Mouse (Mus musculus): ENCODE data around the gene Fstl5. TPM values are rescaled to one million over a fixed set of nuclear protein-coding genes. Genes with fewer than 3 reads are reported as not detected.

Gene Fstl5
- total RNA-seq, 2 experiments from 2014 or later, result 19.9 to 27.8 TPM

- H3K4me3 ChIP-seq, result no peak overlapping the region
- no peak overlapping the region for H3K27ac ChIP-seq
- no peak for TF ChIP-seq CTCF (conservative IDR thresholded peaks at IDR 0.05)
- no peak for DNase-seq (ENCODE audit: low spot score in 2 of 2)
Observed at GRCm38 (mm10) chr3:76593148-76593547, 519.1 kb downstream of the Fstl5 start.

- TF ChIP-seq CTCF (conservative IDR thresholded peaks at IDR 0.05), result no peak
Observed at GRCm38 (mm10) chr3:76620044-76620443, 546.0 kb downstream of the Fstl5 start.

GRCm38 (mm10) chr3:76654243-76654642 is 580.2 kb downstream of the Fstl5 start:
- H3K4me3 ChIP-seq, result no peak overlapping the region
- no peak overlapping the region for H3K27ac ChIP-seq
- no peak for TF ChIP-seq CTCF (conservative IDR thresholded peaks at IDR 0.05)
- no peak for DNase-seq (ENCODE audit: low spot score in 2 of 2)

More at GRCm38 (mm10) chr3:76620044-76620443, 546.0 kb downstream of the Fstl5 start:
- DNase-seq (ENCODE audit: low spot score in 2 of 2), result no peak
- no peak overlapping the region for H3K27ac ChIP-seq
- no peak overlapping the region for H3K4me3 ChIP-seq

GRCm38 (mm10) chr3:76670859-76671258 is 596.8 kb downstream of the Fstl5 start:
- TF ChIP-seq CTCF (conservative IDR thresholded peaks at IDR 0.05), result no peak
- no peak for DNase-seq (ENCODE audit: low spot score in 2 of 2)
- H3K27ac ChIP-seq, result no peak overlapping the region
- H3K4me3 ChIP-seq, result no peak overlapping the region

DNA sequence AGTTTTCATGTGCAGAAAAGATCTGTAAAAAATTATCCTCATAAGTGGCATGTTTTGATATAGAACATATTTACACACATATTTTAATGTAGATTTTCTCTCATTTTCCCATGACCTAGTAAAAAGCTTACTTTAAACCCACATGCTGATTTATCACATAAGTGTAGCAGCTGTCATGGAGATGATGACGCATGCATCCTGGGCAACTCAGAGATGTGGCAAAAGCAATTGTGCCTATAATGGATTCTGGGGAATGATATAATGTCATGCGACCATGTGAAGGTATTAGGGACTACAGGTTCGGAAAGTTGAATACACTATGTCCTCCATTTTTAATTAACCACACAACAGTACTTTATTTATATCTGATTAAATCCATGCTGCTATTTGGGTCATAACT is 601.9 kb downstream of the Fstl5 start:
- H3K27ac ChIP-seq, result no peak overlapping the region
- no peak for TF ChIP-seq CTCF (conservative IDR thresholded peaks at IDR 0.05)
- no peak overlapping the region for H3K4me3 ChIP-seq
- no peak for DNase-seq (ENCODE audit: low spot score in 2 of 2)

DNA sequence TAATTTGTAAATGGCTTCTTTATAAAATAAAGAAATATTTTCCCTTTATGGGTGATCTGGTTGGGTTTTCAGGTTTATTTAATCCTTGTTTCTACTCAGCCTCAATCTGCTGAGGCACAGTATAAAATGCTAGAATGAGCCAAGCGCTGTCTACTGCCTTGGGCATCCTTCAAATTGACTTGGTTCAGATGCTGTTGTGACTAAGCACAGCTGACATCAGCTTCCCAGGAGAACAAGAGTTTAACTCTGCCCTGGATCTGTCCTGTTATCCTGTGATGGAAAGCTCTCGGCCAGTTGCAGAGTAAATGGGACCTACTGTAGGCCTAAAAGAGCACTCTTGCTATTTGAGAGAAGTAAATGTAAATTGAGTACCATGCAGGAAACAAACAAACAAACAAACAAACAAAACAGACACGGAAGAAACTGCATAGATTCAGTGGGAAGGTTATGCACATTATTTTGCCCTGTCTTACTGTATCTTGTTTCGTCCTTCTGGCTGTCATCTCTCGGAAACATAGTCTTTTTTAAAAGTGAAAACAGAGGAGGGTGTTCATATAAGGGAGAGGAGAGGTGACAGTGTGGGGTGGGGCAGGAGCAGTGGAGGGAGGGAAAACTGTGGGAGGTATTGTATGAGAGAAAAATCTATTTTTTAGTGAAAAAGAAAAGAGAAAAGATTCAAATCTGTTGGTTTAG is 605.9 kb downstream of the Fstl5 start:
- Histone ChIP-seq H3K4me3 (no peak overlapping the region), H3K27ac (peak overlapping the region; percentile 32; the same call in 1 of the 2 replicates)
- no peak for TF ChIP-seq CTCF (conservative IDR thresholded peaks at IDR 0.05)
- DNase-seq (ENCODE audit: low spot score in 2 of 2), result no peak

DNA sequence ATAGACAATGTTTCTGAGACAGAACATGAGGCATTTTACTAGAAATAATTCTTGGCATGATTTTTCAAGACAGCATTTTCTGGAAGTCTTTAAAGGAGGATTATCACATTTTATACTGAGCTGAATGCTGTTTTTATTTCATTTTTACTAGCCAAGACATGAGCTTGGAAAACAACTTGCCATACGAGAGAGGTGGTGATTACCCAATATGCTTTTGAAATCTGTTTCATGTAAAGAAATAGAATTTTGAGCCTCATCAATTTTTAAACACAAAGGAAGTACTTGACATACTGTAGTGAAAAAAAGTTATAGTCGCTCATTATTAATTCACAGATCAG is 606.4 kb downstream of the Fstl5 start:
- Histone ChIP-seq H3K4me3 (no peak overlapping the region), H3K27ac (peak overlapping the region; percentile 32; the same call in 1 of the 2 replicates)
- peak in 1 of 2 experiments; percentile 8 for DNase-seq (ENCODE audit: low spot score in 2 of 2)
- TF ChIP-seq CTCF (conservative IDR thresholded peaks at IDR 0.05), result no peak

GRCm38 (mm10) chr3:76697134-76697629 is 623.1 kb downstream of the Fstl5 start:
- TF ChIP-seq CTCF (conservative IDR thresholded peaks at IDR 0.05), result no peak
- no peak overlapping the region for H3K4me3 ChIP-seq
- H3K27ac ChIP-seq, result no peak overlapping the region
- DNase-seq (ENCODE audit: low spot score in 2 of 2), result no peak

DNA sequence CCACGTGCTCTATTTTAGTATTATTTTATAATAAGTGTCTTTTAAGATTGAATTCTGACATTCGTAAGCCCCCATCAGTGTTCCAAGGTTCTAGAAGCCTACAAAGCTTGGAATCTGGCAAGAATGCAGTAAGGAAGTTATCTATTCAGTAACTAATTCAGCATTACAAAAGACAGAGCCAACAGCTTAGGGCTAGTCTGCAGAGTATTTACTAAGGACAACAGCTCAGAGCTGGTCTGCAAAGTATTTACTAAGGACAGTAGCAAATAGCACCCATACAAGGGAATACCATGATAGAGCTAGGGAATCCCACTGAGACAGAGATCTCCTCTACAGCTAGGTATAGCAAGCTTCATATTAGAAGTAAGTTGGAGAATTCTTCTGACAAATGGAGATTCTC is 665.2 kb downstream of the Fstl5 start:
- H3K4me3 ChIP-seq, result no peak overlapping the region
- DNase-seq (ENCODE audit: low spot score in 2 of 2), result no peak
- no peak for TF ChIP-seq CTCF (conservative IDR thresholded peaks at IDR 0.05)

More for the DNA sequence above, 665.2 kb downstream of the Fstl5 start:
- H3K27ac ChIP-seq, result no peak overlapping the region

Other genes starting within 250 kb of the Fstl5 start
- gene Golim4, start 117.3 kb upstream of the Fstl5 start, total RNA-seq (2021), result 10 to 100 TPM; 26.2 to 31.5 TPM